Mouse (Mus musculus) hindbrain, postnatal 0 days (tissue): ENCODE results near the gene Rab21. TPM values are rescaled to one million over a fixed set of nuclear protein-coding genes. Genes with fewer than 3 reads are reported as not detected.
A peak's percentile ranks its signal among the peaks of the same experiment; 100 is the strongest.

Experiments used
- ATAC-seq: fragments of 200-750 bp; cut with Nextera tagmentation; 2 replicates; pipeline ENCODE4 v1.8.0; 2017; ENCODE audit warnings: mild to moderate bottlenecking, moderate TSS enrichment, moderate library complexity
- DNase-seq: peaks from one replicate; pipeline ENCODE4 v3.0.0-alpha.2; 2015; ENCODE audit warnings: low spot score
- H3K27ac ChIP-seq: fragments of 300-500 bp; sonication (generic); 2 replicates; pipeline ENCODE4 v1.5.1; 2014; ENCODE audit warnings: mild to moderate bottlenecking
- H3K27me3 ChIP-seq: fragments of 300-500 bp; sonication (generic); 2 replicates; pipeline ENCODE4 v1.6.1; 2014; ENCODE audit warnings: low read length, mixed read lengths; ENCODE audit not compliant: insufficient read depth
- H3K36me3 ChIP-seq: fragments of 300-500 bp; sonication (generic); 2 replicates; pipeline ENCODE4 v1.6.1; 2014; ENCODE audit warnings: low read length, mixed read lengths; ENCODE audit not compliant: insufficient read depth
- H3K4me1 ChIP-seq: fragments of 300-500 bp; sonication (generic); 2 replicates; pipeline ENCODE4 v1.6.1; 2014; ENCODE audit warnings: antibody characterized with exemption, low read length, mixed read lengths; ENCODE audit not compliant: insufficient read depth
- H3K4me2 ChIP-seq: fragments of 300-500 bp; sonication (generic); 2 replicates; pipeline ENCODE4 v1.6.1; 2014; ENCODE audit warnings: low read depth, mild to moderate bottlenecking, low read length, moderate library complexity, mixed read lengths
- H3K4me3 ChIP-seq: fragments of 300-500 bp; sonication (generic); 2 replicates; pipeline ENCODE4 v1.5.1; 2014; ENCODE audit warnings: low read length
- H3K9ac ChIP-seq: fragments of 300-500 bp; sonication (generic); replicated peaks from 2 replicates; pipeline ENCODE4 v1.6.1; 2014; ENCODE audit warnings: mild to moderate bottlenecking, low read length, moderate library complexity, mixed read lengths
- H3K9me3 ChIP-seq: fragments of 300-500 bp; sonication (generic); 2 replicates; pipeline ENCODE4 v1.6.1; 2016; ENCODE audit warnings: low read length, mixed read lengths
- CTCF ChIP-seq: IDR thresholded peaks from 2 replicates; pipeline ENCODE4 v1.5.1; 2016; ENCODE audit warnings: antibody characterized with exemption, control low read depth, low read depth
- WGBS: fragments of 180-500 bp; shearing (Covaris S2); extraction: QIAGEN DNeasy Blood & Tissue Kit; methylation state at CpG from one replicate; pipeline ENCODE4 v1.1.7; 2014; 5-methylcytosine and 5-hydroxymethylcytosine counted together
- polyA plus RNA-seq: library from polyadenylated mRNA; unstranded; fragments of >200 nt; fragmentation: Nextera tagmentation; extraction: Ambion mirVana; gene quantifications from 2 replicates; pipeline ENCODE4 v1.2.1, GENCODE M21; 2015
- total RNA-seq: library from RNA; depleted of rRNA; stranded (reverse); fragments of >200 nt; gene quantifications from 2 replicates; pipeline ENCODE4 v1.2.3, GENCODE M21; 2014

The Rab21 gene
- total and polyA plus RNA-seq, 2 experiments from 2014 or later: 9.0 to 24.8 TPM

GRCm38 (mm10) chr10:115356106-115356505, 40.7 kb upstream of the Rab21 start:
- H3K9ac ChIP-seq: no peak overlapping the region
- H3K4me3 ChIP-seq: no peak overlapping the region
- ATAC-seq (no peak), DNase-seq (no peak)
- no peak overlapping the region for H3K27ac ChIP-seq
- WGBS: 93% methylated on average over 5 of the region's 7 CpGs
- peaks cover 8% of the 10 kb centered on the region; the same call in 1 of the 2 replicates for H3K36me3 ChIP-seq
- no peaks in the 10 kb centered on the region for H3K27me3 ChIP-seq
- H3K9me3 ChIP-seq: no peaks in the 10 kb centered on the region
- TF ChIP-seq CTCF: no peak
- no peak overlapping the region for H3K4me2 ChIP-seq
- H3K4me1 ChIP-seq: 0 out of 2 replicates have a peak, but pooled peaks cover 2% of the 10 kb centered on the region

- no peak overlapping the region for H3K27ac ChIP-seq
- H3K4me2 ChIP-seq: no peak overlapping the region
- H3K27me3 ChIP-seq: no peaks in the 10 kb centered on the region
- H3K9ac ChIP-seq: no peak overlapping the region
- TF ChIP-seq CTCF: no peak
- no peak for DNase-seq
- 91% methylated on average over 6 of the region's 6 CpGs for WGBS
- H3K4me3 ChIP-seq: no peak overlapping the region
- no peaks in the 10 kb centered on the region for H3K4me1 ChIP-seq
- H3K36me3 ChIP-seq: peaks cover 8% of the 10 kb centered on the region; the same call in 1 of the 2 replicates
- H3K9me3 ChIP-seq: no peaks in the 10 kb centered on the region
- no peak for ATAC-seq
These were observed 39.6 kb upstream of the Rab21 start for GRCm38 (mm10) chr10:115355016-115355415.

- ATAC-seq: no peak
- WGBS: 47% methylated on average over 6 of the region's 6 CpGs
- no peak overlapping the region for H3K9ac ChIP-seq
- H3K27me3 ChIP-seq: no peaks in the 10 kb centered on the region
- peaks cover 8% of the 10 kb centered on the region; the same call in 1 of the 2 replicates for H3K36me3 ChIP-seq
- H3K4me2 ChIP-seq: no peak overlapping the region
- TF ChIP-seq CTCF: no peak
- H3K4me3 ChIP-seq: no peak overlapping the region
- no peaks in the 10 kb centered on the region for H3K9me3 ChIP-seq
- no peak overlapping the region for H3K27ac ChIP-seq
- no peak for DNase-seq
- no peaks in the 10 kb centered on the region for H3K4me1 ChIP-seq
These were observed 39.2 kb upstream of the Rab21 start for GRCm38 (mm10) chr10:115354553-115354952.

- no peaks in the 10 kb centered on the region for H3K36me3 ChIP-seq
- H3K27ac ChIP-seq: no peak overlapping the region
- no peaks in the 10 kb centered on the region for H3K27me3 ChIP-seq
- ATAC-seq (no peak), DNase-seq (no peak)
- 77% methylated on average over 2 of the region's 2 CpGs for WGBS
- H3K9ac ChIP-seq: no peak overlapping the region
- no peak overlapping the region for H3K4me3 ChIP-seq
- H3K4me1 ChIP-seq: no peaks in the 10 kb centered on the region
- no peak for TF ChIP-seq CTCF
- no peak overlapping the region for H3K4me2 ChIP-seq
- H3K9me3 ChIP-seq: no peaks in the 10 kb centered on the region
These were observed 35.5 kb upstream of the Rab21 start for GRCm38 (mm10) chr10:115350810-115351397.

- no peaks in the 10 kb centered on the region; the same call in 1 of the 2 replicates for H3K36me3 ChIP-seq
- H3K4me3 ChIP-seq: no peak overlapping the region
- no peaks in the 10 kb centered on the region for H3K9me3 ChIP-seq
- DNase-seq: no peak
- H3K4me2 ChIP-seq: no peak overlapping the region
- 88% methylated on average over 7 of the region's 7 CpGs for WGBS
- ATAC-seq: no peak
- no peaks in the 10 kb centered on the region for H3K4me1 ChIP-seq
- H3K27me3 ChIP-seq: no peaks in the 10 kb centered on the region
- H3K9ac ChIP-seq: no peak overlapping the region
- no peak for TF ChIP-seq CTCF
- no peak overlapping the region for H3K27ac ChIP-seq
These were observed 34.1 kb upstream of the Rab21 start for GRCm38 (mm10) chr10:115349509-115349908.

- Histone ChIP-seq H3K9ac (no peak overlapping the region), H3K36me3 (no peaks in the 10 kb centered on the region; the same call in 1 of the 2 replicates), H3K4me3 (no peak overlapping the region), H3K27ac (no peak overlapping the region), H3K9me3 (no peaks in the 10 kb centered on the region), H3K4me1 (no peaks in the 10 kb centered on the region), H3K4me2 (no peak overlapping the region), H3K27me3 (no peaks in the 10 kb centered on the region)
- 0 out of 2 replicates have a peak, but pooled peaks have one; percentile 53 for ATAC-seq
- no peak for TF ChIP-seq CTCF
- no peak for DNase-seq
- WGBS: 63% methylated on average over 10 of the region's 10 CpGs
These were observed 33.6 kb upstream of the Rab21 start for GRCm38 (mm10) chr10:115349029-115349428.

GRCm38 (mm10) chr10:115348131-115348530, 32.7 kb upstream of the Rab21 start:
- Histone ChIP-seq H3K9me3 (no peaks in the 10 kb centered on the region), H3K4me3 (no peak overlapping the region), H3K4me2 (no peak overlapping the region), H3K27me3 (no peaks in the 10 kb centered on the region), H3K36me3 (peaks cover 2% of the 10 kb centered on the region; the same call in 1 of the 2 replicates), H3K9ac (no peak overlapping the region), H3K27ac (no peak overlapping the region), H3K4me1 (no peaks in the 10 kb centered on the region)
- ATAC-seq: no peak
- no peak for DNase-seq
- TF ChIP-seq CTCF: no peak
- 82% methylated on average over 6 of the region's 6 CpGs for whole genome bisulfite sequencing
